Mouse (Mus musculus): ENCODE measurements around the gene Rps6ka2.

- TF ChIP-seq POLR2A (IDR thresholded peaks at IDR 0.05; ENCODE audit: control insufficient read depth, low read depth, low read length) (no peak), CTCF (IDR thresholded peaks at IDR 0.05; ENCODE audit: control insufficient read depth, insufficient read depth, insufficient replicate concordance, low read depth, low read length) (no peak)
These were observed 75.2 kb downstream of the Rps6ka2 start for GRCm38 (mm10) chr17:7245078-7245477.

All from testis, adult 2 months (tissue).